Mouse (Mus musculus): ENCODE measurements at regions not wholly inside any gene's neighbourhood (a gene's known extent, or its start where the extent isn't known, plus 50 kb on each side); places are given as distances from the start of the nearest gene placed in this dataset.

- no peak overlapping the region for H3K4me2 ChIP-seq (ENCODE audit: low read length)
- no peaks in the 10 kb centered on the region for H3K36me3 ChIP-seq (ENCODE audit: control insufficient read depth, insufficient read depth, low read length)
- no peaks in the 10 kb centered on the region for H3K27me3 ChIP-seq (replicated peaks; ENCODE audit: control insufficient read depth, insufficient read depth, low read length)
- H3K9ac ChIP-seq (ENCODE audit: low read length), result no peak overlapping the region
- WGBS, result 88% methylated on average over 9 of the region's 9 CpGs
- no peak for DNase-seq (ENCODE audit: low spot score)
- no peak overlapping the region for H3K4me3 ChIP-seq (ENCODE audit: low read depth, low read length)
- ATAC-seq (replicated peaks; ENCODE audit: low FRiP score, low TSS enrichment, low read depth), result no peak
- H3K9me3 ChIP-seq (ENCODE audit: control insufficient read depth, low read length), result no peaks in the 10 kb centered on the region
- no peak overlapping the region for H3K27ac ChIP-seq (ENCODE audit: low read depth)
- no peaks in the 10 kb centered on the region for H3K4me1 ChIP-seq (replicated peaks; ENCODE audit: control insufficient read depth, insufficient read depth, low read length)
Observed at GRCm38 (mm10) chr2:149748240-149748822, 80.7 kb upstream of the Syndig1 start.

DNA sequence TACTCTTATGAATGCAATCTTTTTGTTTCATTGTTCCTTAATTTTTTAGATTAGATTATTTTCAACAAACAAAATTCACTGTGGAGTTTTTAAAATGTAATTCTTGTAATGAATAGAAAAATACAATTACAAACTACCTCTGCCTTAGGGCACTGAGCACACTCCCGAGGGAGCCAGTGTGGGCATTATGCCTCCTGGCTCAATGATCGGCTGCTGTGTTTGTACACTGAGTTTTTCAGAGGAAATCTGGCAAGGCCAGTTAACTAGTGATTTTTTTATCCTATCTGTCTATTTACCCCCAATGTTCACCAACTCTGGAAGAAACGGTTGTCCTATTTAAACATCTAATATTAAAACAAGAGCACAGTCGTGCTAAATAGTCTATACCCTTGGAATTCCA lies 69.9 kb upstream of the Syndig1 start:
- H3K9ac ChIP-seq (ENCODE audit: low read length), result no peak overlapping the region
- no peak overlapping the region for H3K4me2 ChIP-seq (ENCODE audit: low read length)
- 75% methylated on average over 4 of the region's 4 CpGs for WGBS
- H3K36me3 ChIP-seq (ENCODE audit: control insufficient read depth, insufficient read depth, low read length), result no peaks in the 10 kb centered on the region
- no peaks in the 10 kb centered on the region for H3K4me1 ChIP-seq (replicated peaks; ENCODE audit: control insufficient read depth, insufficient read depth, low read length)
- H3K4me3 ChIP-seq (ENCODE audit: low read depth, low read length), result no peak overlapping the region
- no peaks in the 10 kb centered on the region for H3K9me3 ChIP-seq (ENCODE audit: control insufficient read depth, low read length)
- ATAC-seq (replicated peaks; ENCODE audit: low FRiP score, low TSS enrichment, low read depth), result no peak
- no peak for DNase-seq (ENCODE audit: low spot score)
- H3K27ac ChIP-seq (ENCODE audit: low read depth), result no peak overlapping the region
- no peaks in the 10 kb centered on the region for H3K27me3 ChIP-seq (replicated peaks; ENCODE audit: control insufficient read depth, insufficient read depth, low read length)

- DNase-seq (ENCODE audit: low spot score), result no peak
- 45% methylated on average over 1 of the region's 1 CpGs for WGBS
- Histone ChIP-seq H3K4me2 (ENCODE audit: low read length) (no peak overlapping the region), H3K9ac (ENCODE audit: low read length) (no peak overlapping the region), H3K9me3 (ENCODE audit: control insufficient read depth, low read length) (no peaks in the 10 kb centered on the region), H3K27me3 (replicated peaks; ENCODE audit: control insufficient read depth, insufficient read depth, low read length) (no peaks in the 10 kb centered on the region), H3K36me3 (ENCODE audit: control insufficient read depth, insufficient read depth, low read length) (no peaks in the 10 kb centered on the region), H3K4me1 (replicated peaks; ENCODE audit: control insufficient read depth, insufficient read depth, low read length) (no peaks in the 10 kb centered on the region), H3K27ac (ENCODE audit: low read depth) (no peak overlapping the region), H3K4me3 (ENCODE audit: low read depth, low read length) (no peak overlapping the region)
- no peak for ATAC-seq (replicated peaks; ENCODE audit: low FRiP score, low TSS enrichment, low read depth)
Observed at GRCm38 (mm10) chr2:149763864-149764263, 65.1 kb upstream of the Syndig1 start.

- H3K4me3 ChIP-seq (ENCODE audit: low read depth, low read length), result no peak overlapping the region
- no peak overlapping the region for H3K9ac ChIP-seq (ENCODE audit: low read length)
- H3K27me3 ChIP-seq (replicated peaks; ENCODE audit: control insufficient read depth, insufficient read depth, low read length), result no peaks in the 10 kb centered on the region
- no peaks in the 10 kb centered on the region for H3K9me3 ChIP-seq (ENCODE audit: control insufficient read depth, low read length)
- 67% methylated on average over 1 of the region's 1 CpGs for WGBS
- no peak for DNase-seq (ENCODE audit: low spot score)
- no peak overlapping the region for H3K4me2 ChIP-seq (ENCODE audit: low read length)
- no peaks in the 10 kb centered on the region for H3K36me3 ChIP-seq (ENCODE audit: control insufficient read depth, insufficient read depth, low read length)
- ATAC-seq (replicated peaks; ENCODE audit: low FRiP score, low TSS enrichment, low read depth), result no peak
- no peaks in the 10 kb centered on the region for H3K4me1 ChIP-seq (replicated peaks; ENCODE audit: control insufficient read depth, insufficient read depth, low read length)
- H3K27ac ChIP-seq (ENCODE audit: low read depth), result no peak overlapping the region
Observed at GRCm38 (mm10) chr2:149768027-149768426, 61.0 kb upstream of the Syndig1 start.

DNA sequence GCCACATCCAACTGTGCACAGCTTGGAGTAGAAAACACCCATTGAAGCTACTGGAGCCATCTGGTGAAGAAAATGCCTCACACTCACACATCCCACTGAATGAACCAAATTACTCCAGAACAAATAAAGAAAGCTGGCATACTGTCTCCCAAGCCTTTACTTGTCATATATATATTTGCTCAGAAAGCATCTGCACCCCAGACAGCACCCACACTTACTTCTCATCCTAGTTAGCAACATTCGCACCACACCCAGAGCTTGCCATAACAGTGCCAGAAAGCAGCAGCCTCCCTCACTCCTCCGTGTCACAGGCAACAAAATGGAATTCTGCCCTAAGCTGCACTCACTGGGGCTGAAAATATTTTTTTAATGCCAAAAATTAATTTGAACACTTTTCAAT lies 60.5 kb upstream of the Syndig1 start:
- ATAC-seq (replicated peaks; ENCODE audit: low FRiP score, low TSS enrichment, low read depth) (no peak), DNase-seq (ENCODE audit: low spot score) (no peak)
- H3K4me2 ChIP-seq (ENCODE audit: low read length), result no peak overlapping the region
- no peaks in the 10 kb centered on the region for H3K36me3 ChIP-seq (ENCODE audit: control insufficient read depth, insufficient read depth, low read length)
- H3K4me1 ChIP-seq (replicated peaks; ENCODE audit: control insufficient read depth, insufficient read depth, low read length), result no peaks in the 10 kb centered on the region
- H3K27ac ChIP-seq (ENCODE audit: low read depth), result no peak overlapping the region
- 82% methylated on average over 2 of the region's 2 CpGs for WGBS
- no peak overlapping the region for H3K4me3 ChIP-seq (ENCODE audit: low read depth, low read length)
- no peaks in the 10 kb centered on the region for H3K27me3 ChIP-seq (replicated peaks; ENCODE audit: control insufficient read depth, insufficient read depth, low read length)
- H3K9ac ChIP-seq (ENCODE audit: low read length), result no peak overlapping the region
- no peaks in the 10 kb centered on the region for H3K9me3 ChIP-seq (ENCODE audit: control insufficient read depth, low read length)

DNA sequence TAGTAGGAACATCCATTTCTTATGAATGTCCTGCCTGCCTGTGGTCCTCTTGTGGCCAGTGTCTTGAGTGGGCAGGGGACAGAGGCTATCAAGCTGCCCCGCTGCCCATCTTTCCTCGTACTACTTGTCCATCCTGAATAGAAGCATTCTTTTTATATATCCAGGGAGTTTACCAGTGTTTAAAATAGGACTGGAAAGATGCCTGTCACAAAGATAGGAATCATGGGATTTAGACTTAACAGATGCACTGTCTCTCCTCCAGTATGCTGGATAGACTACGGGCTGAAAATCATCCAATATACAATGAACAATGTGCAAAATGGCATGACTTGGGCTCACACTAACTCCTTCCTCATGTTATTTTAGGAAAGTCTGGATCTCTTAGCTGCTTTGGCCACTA lies 51.7 kb upstream of the Syndig1 start:
- H3K9me3 ChIP-seq (ENCODE audit: control insufficient read depth, low read length), result no peaks in the 10 kb centered on the region
- no peaks in the 10 kb centered on the region for H3K36me3 ChIP-seq (ENCODE audit: control insufficient read depth, insufficient read depth, low read length)
- ATAC-seq (replicated peaks; ENCODE audit: low FRiP score, low TSS enrichment, low read depth), result no peak
- 87% methylated on average over 3 of the region's 3 CpGs for WGBS
- H3K9ac ChIP-seq (ENCODE audit: low read length), result no peak overlapping the region
- no peak overlapping the region for H3K4me2 ChIP-seq (ENCODE audit: low read length)
- DNase-seq (ENCODE audit: low spot score), result no peak
- no peak overlapping the region for H3K4me3 ChIP-seq (ENCODE audit: low read depth, low read length)
- no peaks in the 10 kb centered on the region for H3K27me3 ChIP-seq (replicated peaks; ENCODE audit: control insufficient read depth, insufficient read depth, low read length)
- H3K27ac ChIP-seq (ENCODE audit: low read depth), result no peak overlapping the region
- H3K4me1 ChIP-seq (replicated peaks; ENCODE audit: control insufficient read depth, insufficient read depth, low read length), result no peaks in the 10 kb centered on the region

Data from intestine, embryonic 14.5 days (tissue).